Mouse (Mus musculus): Measurements from ENCODE around the gene Uggt2.

DNA sequence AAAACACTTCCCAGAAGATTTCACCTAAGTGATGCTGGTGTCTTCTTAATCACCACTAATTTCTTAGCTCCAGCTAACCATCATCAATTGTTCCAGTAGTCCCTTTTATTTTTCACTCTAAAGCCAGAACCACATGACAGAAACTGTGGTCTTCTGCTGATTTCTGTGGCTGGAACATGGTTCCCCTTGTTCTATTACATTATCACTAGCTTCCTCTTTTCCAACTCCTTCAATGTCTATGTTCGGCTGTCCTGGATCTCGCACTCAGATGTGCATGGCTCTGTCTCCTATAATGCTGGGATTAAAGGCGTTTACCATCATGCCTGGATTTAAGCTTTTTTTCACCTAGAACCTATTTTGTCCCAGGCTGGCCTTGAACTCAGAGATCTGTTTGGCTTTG lies 46.9 kb downstream of the Uggt2 start:
- no peak for TF ChIP-seq CTCF (IDR thresholded peaks at IDR 0.05; ENCODE audit: borderline replicate concordance, insufficient read depth, low read length)
- no peak for TF ChIP-seq POLR2A (IDR thresholded peaks at IDR 0.05; ENCODE audit: low read depth, low read length)
